Comparison of ENCODE assay signal across 8 mouse cellular contexts in the genomic region with DNA sequence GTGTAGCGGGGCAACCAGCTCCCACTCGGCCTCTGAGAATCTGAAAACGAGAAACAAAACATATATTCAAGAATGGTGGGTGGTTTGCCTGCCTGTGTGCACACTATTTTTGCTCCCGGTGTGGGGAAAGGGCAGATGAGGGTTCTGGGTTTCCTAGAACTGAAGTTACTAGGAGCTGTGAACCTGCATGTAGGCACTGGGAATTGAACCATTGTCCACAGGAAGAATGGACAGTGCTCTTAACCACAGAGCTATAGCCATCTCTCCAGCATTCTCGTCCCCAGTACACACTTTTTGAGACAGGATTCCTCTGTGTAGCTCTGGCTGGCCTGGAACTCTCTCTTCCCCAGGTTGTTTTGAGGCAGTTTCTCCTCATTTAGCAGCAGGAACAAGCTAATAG. TPM values are rescaled to one million over a fixed set of nuclear protein-coding genes. Genes with fewer than 3 reads are reported as not detected.
DNase-seq lines count a peak whose midpoint lies in the region; ATAC-seq and TF ChIP-seq lines count a peak whose summit lies in the region.

No protein-coding gene starts in this region.

- ATAC-seq in heart, postnatal 0 days (ENCODE audit: insufficient read depth, low read depth), result no peak
- no peak for ATAC-seq in monocyte, adult 5-6 weeks (replicated peaks; ENCODE audit: insufficient number of reproducible peaks, low FRiP score, low TSS enrichment, poor library complexity, severe bottlenecking)

- no peak for TF ChIP-seq EP300 in ES-Bruce4 (IDR thresholded peaks at IDR 0.05; ENCODE audit: insufficient read depth, low read depth, low read length)
- TF ChIP-seq EP300 in heart, postnatal 0 days (IDR thresholded peaks at IDR 0.05; ENCODE audit: low read depth), result no peak

- TF ChIP-seq CTCF in ES-Bruce4 (IDR thresholded peaks at IDR 0.05; ENCODE audit: low read depth, low read length), result no peak
- TF ChIP-seq CTCF in heart, postnatal 0 days (IDR thresholded peaks at IDR 0.05; ENCODE audit: low read depth), result no peak

- H3K27me3 ChIP-seq in ES-Bruce4 (ENCODE audit: control insufficient read depth, insufficient read depth, low read length, poor library complexity, severe bottlenecking), result no peaks in the 10 kb centered on the region
- H3K27me3 ChIP-seq in heart, postnatal 0 days (ENCODE audit: control insufficient read depth, insufficient read depth, low read length), result no peaks in the 10 kb centered on the region

- peaks cover 37% of the 10 kb centered on the region for H3K79me2 ChIP-seq in macrophage (ENCODE audit: inconsistent target)

- H3K4me2 ChIP-seq in heart, postnatal 0 days (ENCODE audit: low read depth, low read length), result peak overlapping the region; percentile 75

- peaks cover 6% of the 10 kb centered on the region for H3K4me1 ChIP-seq in ES-Bruce4 (ENCODE audit: control insufficient read depth, insufficient read depth, low read length)
- peaks cover 36% of the 10 kb centered on the region for H3K4me1 ChIP-seq in heart, postnatal 0 days (ENCODE audit: control insufficient read depth, insufficient read depth)

- H3K27ac ChIP-seq in ES-Bruce4 (ENCODE audit: insufficient read depth, low read length) (peak overlapping the region; percentile 93), macrophage (peak overlapping the region; percentile 88)
- no peak overlapping the region; the same call in 1 of the 2 replicates for H3K27ac ChIP-seq in heart, postnatal 0 days (ENCODE audit: low read depth)

- 46% methylated on average over 5 of the region's 5 CpGs for WGBS in heart, postnatal 0 days
- WGBS in macrophage (ENCODE audit: missing documents), result 45% methylated on average over 5 of the region's 5 CpGs

- H3K9me3 ChIP-seq in ES-Bruce4 (replicated peaks; ENCODE audit: control insufficient read depth, insufficient read depth, low read length, poor library complexity, severe bottlenecking), result no peaks in the 10 kb centered on the region
- H3K9me3 ChIP-seq in heart, postnatal 0 days (replicated peaks; ENCODE audit: control insufficient read depth, low read length), result no peaks in the 10 kb centered on the region

- intact Hi-C loops in heart, postnatal 14 days (cut with DNase I), result no loop called here

- H3K9ac ChIP-seq in ES-Bruce4 (ENCODE audit: low read depth, poor library complexity, severe bottlenecking), result 0 out of 2 replicates have a peak overlapping the region, but pooled peaks have one; percentile 31
- no peak overlapping the region; the same call in 1 of the 2 replicates for H3K9ac ChIP-seq in heart, postnatal 0 days (replicated peaks; ENCODE audit: low read depth, low read length)

- no peaks in the 10 kb centered on the region for H3K36me3 ChIP-seq in ES-Bruce4 (ENCODE audit: control insufficient read depth, insufficient read depth, low read length, poor library complexity, severe bottlenecking)
- peaks cover 8% of the 10 kb centered on the region for H3K36me3 ChIP-seq in heart, postnatal 0 days (replicated peaks; ENCODE audit: control insufficient read depth, insufficient read depth, low read length)
- peaks cover 7% of the 10 kb centered on the region; the same call in 1 of the 2 replicates for H3K36me3 ChIP-seq in macrophage (ENCODE audit: inconsistent target)

- H3K4me3 ChIP-seq in ES-Bruce4 (ENCODE audit: low read depth, low read length), result no peak overlapping the region
- H3K4me3 ChIP-seq in heart, postnatal 0 days (ENCODE audit: low read depth, low read length), result peak overlapping the region; percentile 65; the same call in 1 of the 2 replicates
- H3K4me3 ChIP-seq in macrophage (ENCODE audit: inconsistent target), result peak overlapping the region; percentile 57

- DNase-seq in heart, adult 11 months, result peak; percentile 72
- DNase-seq in heart, postnatal 14 days, result no peak
- no peak for DNase-seq in heart, postnatal 0 days (ENCODE audit: low spot score)
- no peak for DNase-seq in urinary bladder, postnatal 4 days (ENCODE audit: low spot score in 2 of 2)
- no peak for DNase-seq in cerebellum, adult 9-11 months

- no peak for TF ChIP-seq POLR2A in ES-Bruce4 (IDR thresholded peaks at IDR 0.05; ENCODE audit: insufficient read depth, low read length)

RNA-seq across cellular contexts. Expression of gene Hsd17b11, which starts 0.8 kb away (rescaled TPM):
- total RNA-seq in heart, postnatal 14 days (2021), result 10 to 100 TPM; 26.7 to 32.7 TPM
- polyA plus RNA-seq in ES-Bruce4 (2011; ENCODE audit: insufficient read depth, insufficient read length, low read depth, missing spikeins) (22.0 and 25.3 TPM in 2 replicates), macrophage (2018) (85.0 to 228 TPM (median 171 TPM) in 3 replicates)
- total RNA-seq in heart, postnatal 0 days (2014; rRNA removed; ENCODE audit: low replicate concordance), result 6.2 and 14.3 TPM in 2 replicates
- polyA plus RNA-seq in heart, postnatal 0 days (2015; fragmentation: Nextera tagmentation; extraction: Ambion mirVana), result 4.4 and 5.9 TPM in 2 replicates
- total RNA-seq in macrophage (2018; cell fraction: chromatin; rRNA removed), result 10 to 100 TPM; 10.0 to 38.2 (median 23.9) TPM
- 100 to 1,000 TPM in 13 of 26 experiments, 10 to 100 TPM in 13; 75.9 to 162 (median 108) TPM for total RNA-seq in macrophage (2018; cell fraction: cytosol; rRNA removed)
- total RNA-seq in macrophage (2018; cell fraction: nucleus; rRNA removed), result 100 to 1,000 TPM in 1 of 26 experiments, 10 to 100 TPM in 25; 34.5 to 104 (median 61.7) TPM
- 90.1 to 135 TPM (median 123 TPM) in 3 replicates for total RNA-seq in monocyte, adult 5-6 weeks (2017)

RNA-seq across cellular contexts. Expression of gene Nudt9, which starts 23.5 kb away (rescaled TPM):
- 10 to 100 TPM; 42.1 to 43.0 TPM for total RNA-seq in heart, postnatal 14 days (2021)
- polyA plus RNA-seq in ES-Bruce4 (2011; ENCODE audit: insufficient read depth, insufficient read length, low read depth, missing spikeins) (32.0 and 34.2 TPM in 2 replicates), macrophage (2018) (71.3 to 148 TPM (median 96.6 TPM) in 3 replicates)
- 39.6 and 62.9 TPM in 2 replicates for total RNA-seq in heart, postnatal 0 days (2014; rRNA removed; ENCODE audit: low replicate concordance)
- 51.0 and 52.5 TPM in 2 replicates for polyA plus RNA-seq in heart, postnatal 0 days (2015; fragmentation: Nextera tagmentation; extraction: Ambion mirVana)
- 10 to 100 TPM; 13.5 to 86.4 (median 26.6) TPM for total RNA-seq in macrophage (2018; cell fraction: chromatin; rRNA removed)
- total RNA-seq in macrophage (2018; cell fraction: cytosol; rRNA removed), result 100 to 1,000 TPM in 5 of 26 experiments, 10 to 100 TPM in 21; 81.7 to 146 (median 94.2) TPM
- total RNA-seq in macrophage (2018; cell fraction: nucleus; rRNA removed), result 100 to 1,000 TPM in 2 of 26 experiments, 10 to 100 TPM in 24; 36.6 to 102 (median 50.8) TPM
- total RNA-seq in monocyte, adult 5-6 weeks (2017), result 35.1 to 55.6 TPM (median 38.7 TPM) in 3 replicates

RNA-seq across cellular contexts. Expression of gene Hsd17b13, which starts 45.3 kb away (rescaled TPM):
- not detected for total RNA-seq in heart, postnatal 14 days (2021)
- polyA plus RNA-seq in ES-Bruce4 (2011; ENCODE audit: insufficient read depth, insufficient read length, low read depth, missing spikeins), result not detected in 2 replicates
- total RNA-seq in heart, postnatal 0 days (2014; rRNA removed; ENCODE audit: low replicate concordance), result not detected in 2 replicates
- 0.08 TPM in 1 of 2 replicates, not detected in the other for polyA plus RNA-seq in heart, postnatal 0 days (2015; fragmentation: Nextera tagmentation; extraction: Ambion mirVana)
- total RNA-seq in macrophage (2018; cell fraction: chromatin; rRNA removed), result not detected
- total RNA-seq in macrophage (2018; cell fraction: cytosol; rRNA removed), result not detected
- total RNA-seq in macrophage (2018; cell fraction: nucleus; rRNA removed), result under 1 TPM in 3 of 26 experiments, not detected in 23; 0.58 to 0.90 (median 0.82) TPM
- not detected in 3 replicates for polyA plus RNA-seq in macrophage (2018)
- 0.68 TPM in 1 of 3 replicates, not detected in the others for total RNA-seq in monocyte, adult 5-6 weeks (2017)

RNA-seq across cellular contexts. Expression of gene Gm17660, which starts 54.9 kb away (rescaled TPM):
- total RNA-seq in heart, postnatal 14 days (2021), result not detected
- polyA plus RNA-seq in ES-Bruce4 (2011; ENCODE audit: insufficient read depth, insufficient read length, low read depth, missing spikeins) (not detected in 2 replicates), macrophage (2018) (not detected in 3 replicates)
- total RNA-seq in heart, postnatal 0 days (2014; rRNA removed; ENCODE audit: low replicate concordance), result not detected in 2 replicates
- polyA plus RNA-seq in heart, postnatal 0 days (2015; fragmentation: Nextera tagmentation; extraction: Ambion mirVana), result not detected in 2 replicates
- total RNA-seq in macrophage (2018; cell fraction: chromatin; rRNA removed), result not detected
- not detected for total RNA-seq in macrophage (2018; cell fraction: cytosol; rRNA removed)
- not detected for total RNA-seq in macrophage (2018; cell fraction: nucleus; rRNA removed)
- not detected in 3 replicates for total RNA-seq in monocyte, adult 5-6 weeks (2017)
